Mouse (Mus musculus) erythroid progenitor cell, adult 5-6 weeks (primary cell): ENCODE measurements around the gene Tacc3. TPM values are rescaled to one million over a fixed set of nuclear protein-coding genes. Genes with fewer than 3 reads are reported as not detected.

ENCODE experiments used
- ATAC-seq: replicated peaks from 2 replicates; pipeline ENCODE4 v1.8.0; 2016; ENCODE audit warnings: moderate number of reproducible peaks, mild to moderate bottlenecking, moderate TSS enrichment, inconsistent platforms; ENCODE audit not compliant: poor library complexity, low FRiP score, severe bottlenecking
- total RNA-seq, 2 experiments: library from RNA; stranded (forward) in 1 of 2; stranded (reverse) in 1 of 2; fragments of 150-400 nt in 1 of 2; fragments of 186-747, 209-891 nt in 1 of 2; gene quantifications; 2 replicates each; pipeline versions ENCODE4 v1.2.3 to v1.2.4; 2015 to 2017; ENCODE audit warnings: low replicate concordance in 2 of 2

Gene Tacc3
- total RNA-seq (2015; ENCODE audit: low replicate concordance) (544 and 682 TPM in 2 replicates), total RNA-seq (2017; ENCODE audit: low replicate concordance) (404 and 639 TPM in 2 replicates)

GRCm38 (mm10) chr5:33657787-33658663 is at the start of gene Tacc3, which contains the start of gene Tmem129:
TSS of gene Tacc3 (plus strand) at chr5:33658128.
TSS of gene Tmem129 (minus strand) at chr5:33658416.
- peak; percentile 82 for ATAC-seq

DNA sequence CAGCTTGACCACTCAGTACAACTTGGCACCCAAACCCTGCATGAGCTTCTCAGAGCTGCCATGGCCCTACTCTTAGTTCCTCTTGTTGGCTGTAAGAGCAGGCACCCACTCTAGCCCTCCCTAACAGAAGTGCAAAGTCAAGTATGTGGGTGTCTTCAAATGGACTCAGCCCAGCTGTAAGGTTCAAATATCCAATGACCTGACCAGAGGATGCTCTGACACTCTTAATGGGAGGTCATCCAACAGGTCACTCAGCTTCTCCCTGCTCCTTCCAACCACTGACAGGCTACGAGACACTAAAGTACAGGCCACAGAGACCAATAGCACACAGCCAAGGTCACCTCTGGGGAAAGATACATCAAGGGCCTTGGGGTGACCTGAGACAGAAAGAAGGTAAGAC is 48.7 kb upstream of the Tacc3 start:
- no peak for ATAC-seq

DNA sequence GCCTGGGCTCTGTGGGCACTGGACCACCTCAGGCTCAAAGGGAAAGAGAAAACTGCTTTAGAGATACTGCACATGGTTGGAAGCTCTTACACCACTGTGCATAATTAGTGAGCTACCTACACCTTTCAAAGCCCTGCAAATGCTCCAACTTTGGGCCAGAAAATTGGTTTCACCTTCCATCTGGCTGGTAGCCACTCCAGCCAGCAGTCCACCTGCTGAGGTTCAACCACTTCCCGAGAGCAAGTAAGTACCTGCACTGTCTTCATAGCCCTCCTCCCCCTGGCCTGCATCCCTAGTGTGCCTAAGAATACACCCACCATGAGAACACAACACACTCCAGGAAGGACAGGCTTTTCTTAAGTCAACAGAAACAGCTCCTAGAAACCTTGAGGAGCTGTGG is 46.1 kb upstream of the Tacc3 start:
- no peak for ATAC-seq

DNA sequence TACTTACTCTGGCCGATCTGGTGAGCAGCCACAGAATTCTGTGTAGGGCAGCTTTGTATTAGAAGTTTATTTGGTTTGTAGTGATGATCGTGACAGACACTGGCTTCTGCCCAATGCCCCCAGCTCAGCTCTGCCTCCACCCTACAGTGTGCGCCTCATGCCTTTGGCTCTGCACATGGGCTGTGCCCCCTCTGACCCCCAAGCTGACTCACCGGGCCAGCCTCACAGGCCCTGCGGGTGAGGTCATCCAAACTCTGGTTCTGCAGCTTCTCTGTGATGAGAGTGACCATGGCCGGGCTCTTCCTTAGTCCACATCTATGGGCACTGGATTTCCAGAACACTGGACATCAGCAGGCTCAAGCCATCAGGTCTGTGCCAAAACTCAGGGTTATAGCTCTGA is 43.5 kb upstream of the Tacc3 start:
- no peak for ATAC-seq

GRCm38 (mm10) chr5:33622671-33623070 is 35.3 kb upstream of the Tacc3 start:
- no peak for ATAC-seq

DNA sequence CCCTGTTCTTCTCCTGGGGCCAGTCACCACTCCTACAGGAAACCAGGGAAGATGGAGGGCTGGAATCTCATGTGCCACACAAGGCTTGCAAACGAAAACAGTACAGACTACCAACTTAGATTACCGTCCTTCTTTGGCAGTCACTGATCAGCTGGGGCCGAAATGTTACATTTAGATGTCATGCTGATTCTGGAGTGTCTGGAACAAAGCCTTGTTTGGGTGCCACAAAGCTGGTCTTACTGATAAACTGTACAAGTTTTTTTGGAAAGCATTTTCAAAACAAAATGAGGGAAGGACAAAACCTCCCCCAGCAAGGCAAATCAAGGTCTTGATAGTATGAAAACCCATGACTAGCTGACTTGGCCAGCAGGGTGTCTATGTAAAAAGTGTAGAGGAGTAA is 34.2 kb upstream of the Tacc3 start:
- no peak for ATAC-seq

- ATAC-seq, result no peak
Measured at GRCm38 (mm10) chr5:33627968-33628367, 30.0 kb upstream of the Tacc3 start.

GRCm38 (mm10) chr5:33628820-33629300 is 29.1 kb upstream of the Tacc3 start:
- peak; percentile 39 for ATAC-seq

GRCm38 (mm10) chr5:33629301-33629987 is 28.5 kb upstream of the Tacc3 start, which contains the start of the genes Fam53a and Gm9903:
TSS of gene Fam53a (minus strand) at chr5:33629635.
TSS of gene Gm9903 (plus strand) at chr5:33629925.
- ATAC-seq, result peak; percentile 90

DNA sequence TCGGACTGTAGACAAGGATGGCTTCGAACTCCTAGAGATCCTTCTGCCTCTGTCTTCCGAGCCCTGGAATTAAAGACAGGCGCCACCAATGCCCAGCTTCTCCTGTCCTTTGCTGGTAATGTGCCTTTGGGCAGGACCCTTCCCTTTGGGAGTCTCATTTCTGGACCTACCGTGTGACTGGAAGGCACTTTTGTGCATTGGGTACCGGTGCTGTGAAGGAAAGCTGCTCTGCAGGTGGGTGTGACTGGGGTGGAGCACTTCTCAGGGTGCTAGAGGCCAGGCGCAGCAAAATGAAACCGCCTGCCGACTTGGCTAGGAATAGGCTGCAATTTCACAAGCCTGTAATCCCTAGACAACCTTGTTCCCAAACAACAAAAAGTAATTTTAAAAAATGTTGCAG is 27.9 kb upstream of the Tacc3 start:
- ATAC-seq, result peak; percentile 75

- ATAC-seq, result peak; percentile 33
Measured at GRCm38 (mm10) chr5:33630615-33631014, 27.3 kb upstream of the Tacc3 start.

DNA sequence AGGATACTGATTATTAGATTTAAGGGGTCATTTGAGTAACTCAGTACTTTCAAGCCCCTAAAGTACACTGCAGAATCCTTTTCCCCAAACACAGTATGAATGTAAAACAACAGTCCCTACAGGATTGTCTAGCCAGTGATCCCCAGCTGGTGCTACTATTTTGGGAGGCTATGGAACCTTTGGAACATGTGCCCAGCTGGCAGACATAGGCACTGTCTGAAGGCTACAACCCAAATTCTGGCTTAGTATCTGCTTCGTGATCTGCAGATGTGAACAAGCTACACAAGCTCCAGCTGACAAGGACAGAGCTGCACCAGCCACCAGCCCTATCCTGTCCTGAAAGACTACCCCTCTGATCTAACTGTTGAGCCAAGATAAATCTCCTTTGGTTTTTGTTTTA is 25.4 kb upstream of the Tacc3 start:
- no peak for ATAC-seq

GRCm38 (mm10) chr5:33635361-33635760 is 22.6 kb upstream of the Tacc3 start:
- ATAC-seq, result no peak

- no peak for ATAC-seq
Measured at GRCm38 (mm10) chr5:33637606-33638350, 20.1 kb upstream of the Tacc3 start.

DNA sequence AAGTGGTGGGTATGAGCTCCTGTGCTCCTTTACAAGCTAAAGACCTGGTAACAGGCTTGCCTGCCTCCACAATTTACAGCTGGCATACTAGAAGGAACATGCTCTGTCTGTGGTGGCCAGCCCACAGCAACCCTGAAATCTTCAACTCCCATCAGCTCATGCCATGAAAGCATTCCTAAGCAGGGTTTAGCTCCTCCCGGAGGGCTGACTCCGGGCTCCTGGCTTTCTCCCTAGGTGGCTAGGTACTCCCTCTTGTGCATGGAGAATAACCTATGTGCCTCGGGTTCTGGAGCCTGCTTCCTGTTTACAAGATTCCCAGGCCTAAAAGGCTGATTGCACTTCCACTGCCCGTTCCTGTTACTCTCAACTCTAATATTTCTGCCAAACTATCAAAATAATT is 19.1 kb upstream of the Tacc3 start:
- ATAC-seq, result no peak

DNA sequence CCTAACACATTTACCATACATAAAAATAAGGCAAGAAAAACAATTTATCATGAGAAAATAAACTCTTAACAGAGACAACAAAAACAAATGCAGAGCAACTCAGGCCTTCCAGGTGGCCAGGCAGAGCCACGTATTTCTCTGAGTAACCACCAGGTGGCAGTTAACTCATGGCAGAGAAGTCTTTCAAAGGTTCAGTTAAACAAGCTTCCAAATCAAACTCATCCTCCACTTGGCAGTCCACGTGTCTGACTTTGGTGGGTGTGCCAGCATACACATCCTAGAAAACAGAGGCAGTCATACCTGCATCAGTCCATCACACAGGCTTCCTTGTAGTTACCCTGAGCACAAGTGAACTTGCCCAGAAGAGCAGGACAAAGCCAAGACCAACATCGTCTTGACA is 17.3 kb upstream of the Tacc3 start:
- peak; percentile 79 for ATAC-seq

DNA sequence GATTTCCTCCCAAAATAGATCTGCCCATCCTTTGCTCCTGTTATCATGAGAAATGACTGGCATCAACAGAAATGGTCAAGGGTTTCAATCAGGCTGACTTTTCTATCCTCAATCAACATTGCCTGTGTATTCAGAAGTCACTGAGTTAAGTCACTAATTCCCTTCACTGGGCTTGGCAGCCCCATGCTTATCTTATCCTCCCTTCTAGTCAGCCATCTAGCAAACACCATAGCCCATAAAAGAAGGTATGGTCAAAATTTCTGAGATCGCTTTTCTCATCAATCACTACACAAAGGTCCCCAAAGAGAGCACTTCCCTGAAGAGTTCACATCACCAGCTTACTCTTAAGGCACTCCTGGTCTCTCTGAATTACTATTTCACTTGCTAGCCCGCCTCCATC is 6.9 kb upstream of the Tacc3 start:
- ATAC-seq, result no peak

DNA sequence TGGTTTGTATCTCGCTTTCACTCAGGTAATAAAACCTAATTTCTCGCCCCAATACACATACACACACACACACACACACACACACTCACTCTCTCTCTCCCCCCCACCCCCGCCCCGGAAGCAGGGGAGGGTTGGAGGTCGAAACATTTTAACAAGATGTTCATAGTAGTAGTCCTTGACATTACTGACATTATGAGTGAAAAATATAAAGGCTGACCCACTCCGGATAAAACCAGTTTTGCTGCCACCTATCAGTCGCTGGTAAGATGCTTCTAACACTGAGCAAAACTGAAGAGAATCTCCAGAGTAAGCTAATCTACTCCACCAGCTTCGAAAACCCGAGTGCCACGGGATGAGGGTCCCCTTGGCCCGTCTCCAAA is 6.4 kb upstream of the Tacc3 start:
- no peak for ATAC-seq

- peak; percentile 86 for ATAC-seq
Measured at GRCm38 (mm10) chr5:33651921-33652782, 5.8 kb upstream of the Tacc3 start, which contains the start of gene Slbp. TSS of gene Slbp (minus strand) at chr5:33652574.
